Mouse (Mus musculus) gastrocnemius, postnatal 36 days (tissue): ENCODE measurements around the gene Tdrd1. TPM values are rescaled to one million over a fixed set of nuclear protein-coding genes. Genes with fewer than 3 reads are reported as not detected.

Source experiments
- DNase-seq, 2 experiments: peaks; one replicate each; pipeline ENCODE4 v3.0.0; 2022
- intact Hi-C: fragments of 180-260 bp; cut with DNase I; formaldehyde crosslinking; loops from one replicate; pipeline ENCODE4 v1.15.1; 2025
- total RNA-seq, 2 experiments: library from RNA; stranded (reverse); gene quantifications; 2 replicates each; pipeline ENCODE4 v1.2.3; 2021

Gene Tdrd1
- total RNA-seq, 2 experiments from 2014 or later, result not detected

GRCm38 (mm10) chr19:56821798-56822447 is 4.1 kb upstream of the Tdrd1 start, which contains the start of gene Ccdc186:
Gene Ccdc186, minus strand, starts transcription at chr19:56822190.
- intact Hi-C loops, result no loop called here
- DNase-seq, result peak; percentile 94

- intact Hi-C loops, result no loop called here
- no peak for DNase-seq
Measured at GRCm38 (mm10) chr19:56822448-56822836, 3.6 kb upstream of the Tdrd1 start.

GRCm38 (mm10) chr19:56828305-56828704 is 2.3 kb downstream of the Tdrd1 start:
- no peak for DNase-seq
- intact Hi-C loops, result no loop called here

GRCm38 (mm10) chr19:56829267-56829666 is 3.3 kb downstream of the Tdrd1 start:
- intact Hi-C loops, result no loop called here

GRCm38 (mm10) chr19:56830163-56830562 is 4.2 kb downstream of the Tdrd1 start:
- intact Hi-C loops, result no loop called here
- DNase-seq, result no peak

More at GRCm38 (mm10) chr19:56829267-56829666, 3.3 kb downstream of the Tdrd1 start:
- DNase-seq, result no peak

GRCm38 (mm10) chr19:56835340-56835739 is 9.3 kb downstream of the Tdrd1 start:
- no peak for DNase-seq
- intact Hi-C loops, result no loop called here

GRCm38 (mm10) chr19:56838942-56839706 is 13.1 kb downstream of the Tdrd1 start:
- intact Hi-C loops, result no loop called here
- DNase-seq, result peak in 1 of 2 experiments; percentile 18

- no peak for DNase-seq
- intact Hi-C loops, result no loop called here
Measured at GRCm38 (mm10) chr19:56842974-56843373, 17.0 kb downstream of the Tdrd1 start.

GRCm38 (mm10) chr19:56852590-56852989 is 26.6 kb downstream of the Tdrd1 start:
- no peak for DNase-seq
- intact Hi-C loops, result no loop called here

GRCm38 (mm10) chr19:56856455-56856854 is 30.4 kb downstream of the Tdrd1 start:
- no peak for DNase-seq

GRCm38 (mm10) chr19:56867701-56868100 is 41.7 kb downstream of the Tdrd1 start:
- intact Hi-C loops, result no loop called here
- DNase-seq, result no peak

More at GRCm38 (mm10) chr19:56856455-56856854, 30.4 kb downstream of the Tdrd1 start:
- intact Hi-C loops, result no loop called here

- no peak for DNase-seq
- intact Hi-C loops, result no loop called here
Measured at GRCm38 (mm10) chr19:56873816-56874600, 48.0 kb downstream of the Tdrd1 start, which contains the start of gene Vwa2. Gene Vwa2, plus strand, starts transcription at chr19:56874249.

GRCm38 (mm10) chr19:56874601-56875315 is 48.7 kb downstream of the Tdrd1 start:
- DNase-seq, result no peak

GRCm38 (mm10) chr19:56877364-56877763 is 51.4 kb downstream of the Tdrd1 start:
- intact Hi-C loops, result no loop called here

More at GRCm38 (mm10) chr19:56874601-56875315, 48.7 kb downstream of the Tdrd1 start:
- intact Hi-C loops, result no loop called here

GRCm38 (mm10) chr19:56887879-56888278 is 61.9 kb downstream of the Tdrd1 start:
- no peak for DNase-seq
- intact Hi-C loops, result no loop called here

More at GRCm38 (mm10) chr19:56877364-56877763, 51.4 kb downstream of the Tdrd1 start:
- DNase-seq, result no peak

- no peak for DNase-seq
- intact Hi-C loops, result no loop called here
Measured at GRCm38 (mm10) chr19:56888654-56889053, 62.6 kb downstream of the Tdrd1 start.

GRCm38 (mm10) chr19:56891438-56891837 is 65.4 kb downstream of the Tdrd1 start:
- DNase-seq, result no peak
- intact Hi-C loops, result no loop called here

GRCm38 (mm10) chr19:56892586-56892985 is 66.6 kb downstream of the Tdrd1 start:
- intact Hi-C loops, result no loop called here

GRCm38 (mm10) chr19:56893326-56893725 is 67.3 kb downstream of the Tdrd1 start:
- intact Hi-C loops, result no loop called here
- DNase-seq, result no peak

More at GRCm38 (mm10) chr19:56892586-56892985, 66.6 kb downstream of the Tdrd1 start:
- DNase-seq, result no peak

GRCm38 (mm10) chr19:56897654-56898053 is 71.6 kb downstream of the Tdrd1 start:
- no peak for DNase-seq
- intact Hi-C loops, result no loop called here
